Mouse (Mus musculus) bone marrow, adult 2 months (tissue): Measurements from ENCODE around the gene Mpped1.

Experiments
- CTCF ChIP-seq: fragments of 200-500 bp; IDR thresholded peaks from 2 replicates; pipeline ENCODE4 v1.5.1; 2011; ENCODE audit warnings: low read length, control low read depth; ENCODE audit not compliant: control insufficient read depth, insufficient read depth
- POLR2A ChIP-seq: fragments of 200-500 bp; IDR thresholded peaks from 2 replicates; pipeline ENCODE4 v1.6.1; 2011; ENCODE audit warnings: low read depth, mild to moderate bottlenecking, control low read depth, low read length, borderline replicate concordance; ENCODE audit not compliant: control insufficient read depth

DNA sequence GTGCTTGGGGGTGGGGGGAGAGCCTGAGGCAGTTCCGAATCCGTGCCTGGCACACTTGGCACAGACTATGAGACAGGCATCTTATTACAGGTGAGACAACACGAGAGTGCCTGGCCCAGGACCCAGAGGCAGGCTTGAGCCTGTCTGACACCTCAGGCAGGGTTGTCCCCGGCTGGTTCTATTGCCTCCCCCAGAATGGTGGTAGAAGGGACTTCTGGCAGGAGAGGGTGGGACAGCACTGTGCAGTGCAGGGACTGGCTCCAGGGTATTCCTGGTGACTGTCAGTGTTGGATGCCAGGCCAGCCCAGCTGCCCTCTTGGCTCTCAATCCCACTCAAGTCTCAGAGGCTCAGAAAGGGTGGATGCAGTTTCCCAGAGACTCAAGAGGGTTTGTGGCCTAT is 4.3 kb upstream of the Mpped1 start:
- TF ChIP-seq CTCF = no peak
- no peak for TF ChIP-seq POLR2A
